Mouse (Mus musculus): Measurements from ENCODE around the gene Angptl2.

DNA sequence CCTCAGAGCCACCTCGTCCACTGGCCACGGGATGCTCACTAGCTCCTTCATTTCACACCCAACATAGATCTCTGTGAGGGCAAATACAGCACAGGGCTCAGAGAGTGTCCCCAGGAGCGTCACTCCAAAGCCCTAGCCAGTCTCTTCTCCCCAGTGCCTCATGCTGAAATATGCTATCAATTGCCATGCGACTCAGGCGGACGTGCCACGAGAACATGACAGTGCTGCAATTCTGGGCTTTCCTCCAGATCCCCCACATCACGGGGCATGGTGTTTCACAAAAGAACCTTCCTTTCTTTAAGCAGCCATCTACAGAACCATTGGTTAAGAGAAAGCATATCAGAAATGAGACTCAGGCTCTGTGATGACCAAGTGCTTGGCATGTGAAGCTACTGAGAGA is 44.9 kb downstream of the Angptl2 start:
- no peak for TF ChIP-seq POLR2A (IDR thresholded peaks at IDR 0.05; ENCODE audit: low read depth, low read length)
- TF ChIP-seq CTCF (conservative IDR thresholded peaks at IDR 0.05 in 1 of 2, IDR thresholded peaks at IDR 0.05 in 1 of 2; ENCODE audit: low read depth in 2 of 2, low read length in 2 of 2), result no peak
